Mouse (Mus musculus): ENCODE measurements at regions not wholly inside any gene's neighbourhood (a gene's known extent, or its start where the extent isn't known, plus 50 kb on each side); places are given as distances from the start of the nearest gene placed in this dataset.
"Not testable (repeated sequence)": the region's sequence is repeated elsewhere in the genome, so short reads cannot be mapped to it uniquely, and the experiment has no call there.

- TF ChIP-seq EP300, CTCF (IDR thresholded peaks at IDR 0.05; ENCODE audit: low read depth): not testable (repeated sequence)
Measured at GRCm38 (mm10) chr2:57183108-57183507, 54.3 kb upstream of the Gpd2 start.
